Mouse (Mus musculus): ENCODE results near the gene Tbx21.

Tbx21 gene

DNA sequence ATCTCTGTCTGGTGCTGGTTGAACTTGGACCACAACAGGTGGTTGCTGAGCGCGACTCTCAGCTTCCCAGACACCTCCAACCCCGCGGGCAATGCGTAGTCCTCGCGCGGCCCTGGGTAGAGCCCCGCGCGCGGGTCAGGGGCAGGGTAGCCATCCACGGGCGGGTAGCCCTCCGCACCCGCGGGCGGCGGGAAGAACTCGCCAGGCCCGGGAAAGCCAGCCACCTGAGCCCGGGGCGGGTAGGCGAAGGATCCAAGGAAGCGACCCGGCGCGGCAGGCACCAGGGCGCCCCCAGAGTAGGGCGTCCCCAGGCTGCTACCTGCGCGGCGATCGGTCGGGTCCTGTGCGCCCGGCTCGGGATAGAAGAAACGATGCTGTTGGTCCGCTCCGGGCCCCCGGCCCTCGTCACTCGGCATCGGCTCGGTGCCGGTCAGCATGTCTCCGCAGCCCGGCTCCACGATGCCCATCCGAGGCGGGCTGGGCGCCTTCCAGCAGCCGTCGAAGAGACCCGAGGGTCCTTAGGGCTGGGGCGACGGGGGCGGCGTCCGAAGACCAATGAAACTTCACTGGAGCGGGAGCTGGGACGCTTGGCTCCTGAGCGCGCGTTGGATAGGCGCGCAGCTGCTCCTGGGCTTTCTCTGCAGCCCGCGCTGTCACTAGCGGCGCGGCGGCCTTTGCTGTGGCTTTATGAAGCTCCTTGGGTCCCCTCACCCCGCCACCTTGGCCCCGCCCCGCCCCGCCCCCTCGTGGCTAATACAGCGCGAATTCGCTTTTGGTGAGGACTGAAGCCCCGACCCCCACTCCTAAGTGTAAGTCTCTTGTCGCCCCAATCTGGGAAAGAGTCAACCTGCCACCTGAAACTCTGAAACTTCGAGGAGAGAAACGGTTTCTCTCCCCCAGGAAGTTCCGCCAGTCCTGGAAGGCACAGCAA is at the start of gene Tbx21:
Tbx21 (minus strand) TSS at position 661 of the 931 bp plus-strand sequence.
- peak; percentile 84 for DNase-seq (ENCODE audit: low read depth)

DNA sequence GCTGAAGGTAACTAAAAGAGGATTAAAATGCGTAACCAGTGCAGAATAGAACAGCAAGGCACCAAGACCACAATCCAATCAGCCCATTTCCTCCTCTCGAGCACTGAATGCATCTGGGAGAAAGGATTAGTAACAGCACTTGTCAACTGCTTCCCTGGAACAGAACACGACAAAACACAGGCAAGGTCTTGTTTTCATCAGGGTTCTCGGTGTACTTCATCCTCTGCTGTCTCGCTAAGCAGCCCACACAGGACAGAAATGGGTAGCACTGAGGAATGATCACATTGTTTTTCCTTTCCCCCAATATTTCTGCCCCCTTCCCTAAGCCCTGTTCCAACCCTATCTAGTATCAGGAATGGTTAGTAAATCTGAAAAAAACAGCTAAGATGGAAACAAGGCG is 45.2 kb upstream of the Tbx21 start:
- DNase-seq (ENCODE audit: low read depth) = no peak

DNA sequence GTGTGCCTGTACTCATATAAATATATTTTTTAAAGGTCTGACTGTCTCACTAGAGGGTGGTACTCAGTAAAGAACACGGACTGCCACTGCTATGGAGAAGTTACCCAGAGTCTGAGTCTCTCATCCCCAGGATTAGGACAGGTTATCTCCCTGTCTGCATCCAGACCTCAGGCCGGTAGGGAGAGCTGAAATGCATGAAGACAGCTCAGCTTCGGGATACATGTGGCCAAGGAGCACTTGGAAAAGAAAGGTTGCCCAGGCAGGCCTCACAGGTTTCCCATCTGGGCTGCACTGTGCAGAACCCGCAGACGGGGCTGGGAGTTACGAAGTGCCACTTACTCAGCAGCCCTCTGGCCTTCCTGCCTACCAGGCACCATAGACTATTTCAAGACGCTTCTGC is 41.9 kb upstream of the Tbx21 start:
- DNase-seq (ENCODE audit: low read depth) = no peak

DNA sequence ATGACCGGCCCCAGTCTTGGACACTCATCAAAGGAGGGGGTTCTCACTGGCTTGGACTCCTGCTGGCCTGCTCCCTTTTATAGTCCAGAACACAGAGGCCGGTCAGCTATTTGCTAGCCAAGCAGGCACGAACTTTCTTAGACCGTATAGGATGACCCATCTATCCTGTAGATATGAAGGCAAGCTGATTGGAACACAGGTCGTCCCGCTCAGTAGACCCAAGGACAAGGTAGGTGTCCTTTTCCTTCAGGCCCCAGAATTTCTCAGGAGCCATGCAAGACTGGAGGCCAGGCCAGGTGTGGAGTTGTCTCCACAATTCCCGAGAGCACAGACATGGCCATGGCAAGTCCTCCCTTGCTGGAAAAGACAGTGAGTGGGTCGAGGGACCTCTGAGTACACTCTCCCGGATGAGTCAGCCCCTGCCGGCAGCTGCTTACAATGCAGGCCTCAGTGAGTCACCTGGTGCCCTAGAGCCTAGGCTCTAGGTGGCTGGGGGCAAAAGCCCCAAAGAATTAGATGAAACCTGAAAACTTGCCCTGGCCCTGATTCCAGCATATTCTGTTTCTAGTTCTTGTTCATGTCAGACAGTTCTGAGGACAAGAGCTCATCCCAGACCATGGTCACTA is 37.6 kb upstream of the Tbx21 start:
- DNase-seq (ENCODE audit: low read depth) = peak; percentile 71

DNA sequence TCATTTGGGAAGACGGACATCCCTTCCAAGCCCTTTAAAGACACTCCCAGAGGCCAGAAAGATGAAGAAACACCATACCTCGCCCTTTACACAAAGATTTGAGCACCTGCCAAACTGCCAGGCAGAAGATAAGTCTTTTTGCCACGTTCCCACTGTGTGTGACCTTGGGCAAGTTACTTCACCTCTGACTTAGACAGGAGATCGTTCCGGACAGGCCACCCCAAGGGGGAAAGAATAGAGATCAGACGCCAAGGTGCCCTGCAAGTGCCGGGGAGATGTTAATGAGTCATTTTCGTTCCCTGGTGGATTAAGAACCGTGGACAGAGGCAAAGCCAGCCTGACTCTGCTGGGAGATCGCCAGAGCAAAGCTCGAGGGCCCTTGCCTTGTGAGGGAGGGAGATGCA is 36.9 kb upstream of the Tbx21 start:
- peak; percentile 40 for DNase-seq (ENCODE audit: low read depth)

DNA sequence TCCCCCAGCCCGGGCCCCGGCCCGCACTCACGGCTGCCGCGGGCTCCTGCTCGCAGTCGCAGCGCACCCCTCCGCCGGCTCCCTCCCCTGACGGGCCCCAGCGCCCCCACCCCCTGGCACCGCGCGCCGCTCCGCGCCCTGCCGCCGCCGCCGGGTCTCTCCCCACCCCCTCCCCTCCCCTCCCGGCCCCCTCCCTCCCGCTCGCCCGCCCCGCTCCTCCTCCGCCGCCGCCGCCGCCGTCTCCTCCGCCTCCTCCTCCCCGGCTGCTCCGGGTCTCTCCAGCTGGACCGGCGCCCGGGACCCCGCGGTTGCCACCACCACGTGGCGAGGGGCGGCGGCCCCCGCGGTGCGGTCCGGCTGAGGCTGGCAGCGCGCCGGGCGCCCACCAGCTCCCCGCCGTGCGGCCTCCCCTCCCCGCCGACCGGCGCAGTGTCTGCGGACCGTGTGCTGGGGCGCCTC is 36.2 kb upstream of the Tbx21 start, which contains the start of gene Tbkbp1:
Tbkbp1 (minus strand) TSS at position 153 of the 459 bp plus-strand sequence.
- DNase-seq (ENCODE audit: low read depth) = peak; percentile 41

DNA sequence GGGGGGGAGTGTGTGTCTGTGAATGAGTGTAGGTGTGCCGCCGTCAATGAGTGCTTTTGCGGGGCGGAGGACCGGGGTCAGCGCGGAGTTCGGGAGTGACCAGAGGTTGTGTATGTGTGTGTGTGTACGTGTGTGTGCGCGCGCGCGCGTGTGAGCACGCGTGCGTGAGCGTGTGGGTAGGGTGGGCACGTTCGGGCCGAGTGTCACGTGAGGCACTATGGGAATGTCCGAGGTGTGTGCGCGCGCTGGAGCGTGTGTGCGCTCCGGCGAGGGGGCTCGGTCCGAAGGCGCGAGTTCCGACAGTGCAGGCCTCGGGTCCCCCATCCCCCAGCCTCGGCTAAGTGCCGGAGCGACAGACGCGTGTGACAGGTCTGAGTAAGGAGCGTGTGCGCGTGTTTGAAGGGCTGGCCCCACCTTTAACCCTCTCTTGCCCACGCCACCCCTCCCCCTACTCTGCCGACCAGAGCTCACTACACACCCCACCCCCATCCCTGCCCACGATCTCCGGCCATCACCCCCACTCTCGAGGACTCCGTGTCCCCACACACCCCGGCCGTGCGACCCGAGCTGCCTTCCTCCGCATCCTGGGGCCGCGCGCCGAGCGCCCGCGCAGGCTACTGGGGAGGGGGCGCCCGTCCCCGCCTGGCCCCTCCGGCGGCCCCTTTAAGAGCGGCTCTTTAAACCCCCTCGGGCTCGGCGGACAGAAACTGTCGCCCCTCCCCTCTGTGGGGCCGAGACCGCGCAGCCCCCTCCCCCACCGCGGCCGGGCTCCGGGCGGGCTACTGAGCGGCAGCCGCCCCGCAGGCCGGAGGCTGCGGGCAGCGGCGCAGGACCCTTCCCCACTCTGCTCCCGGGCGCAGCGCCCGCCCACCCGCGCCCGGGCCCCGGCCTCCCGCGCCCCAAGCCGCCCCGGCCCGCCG is 35.5 kb upstream of the Tbx21 start:
- DNase-seq (ENCODE audit: low read depth) = peak; percentile 59

DNA sequence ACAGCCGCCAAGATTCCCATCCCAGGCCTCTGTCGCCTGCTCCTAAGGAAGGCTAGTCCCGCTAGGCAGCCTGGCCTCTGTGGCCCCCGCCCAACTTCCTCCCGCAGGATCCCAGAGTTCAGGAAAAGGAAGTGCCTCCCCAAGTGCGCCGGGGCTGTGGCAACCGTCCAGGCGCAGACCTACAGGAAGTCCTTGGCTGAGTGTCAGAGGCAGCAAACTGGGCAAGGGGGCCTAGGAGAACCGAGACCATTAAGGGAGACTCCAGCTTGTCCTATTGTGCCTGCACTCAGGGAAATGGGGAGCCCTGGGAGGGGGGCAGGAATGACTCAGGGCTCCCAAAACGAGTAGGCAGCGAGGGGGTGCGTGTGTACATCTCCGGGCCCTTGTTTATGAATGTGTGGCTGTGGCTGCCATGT is 34.9 kb upstream of the Tbx21 start:
- DNase-seq (ENCODE audit: low read depth) = peak; percentile 60

DNA sequence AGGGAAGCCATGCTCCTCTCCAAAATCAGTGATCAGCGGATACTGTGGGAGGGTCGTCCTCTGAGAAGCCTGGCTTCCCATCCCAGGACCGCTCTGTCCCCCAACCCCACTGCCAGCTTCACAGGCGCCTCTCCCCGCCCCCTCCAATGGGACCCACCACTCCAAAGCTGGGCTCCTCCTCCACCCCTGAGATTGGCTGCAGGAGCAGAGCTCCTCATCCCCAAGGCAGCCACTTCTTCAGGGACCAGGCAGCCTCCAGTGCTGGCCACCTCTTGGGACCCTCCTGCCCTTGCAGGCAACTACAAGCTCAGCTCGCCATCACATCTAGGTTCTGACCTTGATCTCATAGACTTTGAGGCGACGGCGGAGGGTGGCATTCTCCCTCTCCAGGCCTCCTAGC is 33.9 kb upstream of the Tbx21 start:
- DNase-seq (ENCODE audit: low read depth) = no peak

DNA sequence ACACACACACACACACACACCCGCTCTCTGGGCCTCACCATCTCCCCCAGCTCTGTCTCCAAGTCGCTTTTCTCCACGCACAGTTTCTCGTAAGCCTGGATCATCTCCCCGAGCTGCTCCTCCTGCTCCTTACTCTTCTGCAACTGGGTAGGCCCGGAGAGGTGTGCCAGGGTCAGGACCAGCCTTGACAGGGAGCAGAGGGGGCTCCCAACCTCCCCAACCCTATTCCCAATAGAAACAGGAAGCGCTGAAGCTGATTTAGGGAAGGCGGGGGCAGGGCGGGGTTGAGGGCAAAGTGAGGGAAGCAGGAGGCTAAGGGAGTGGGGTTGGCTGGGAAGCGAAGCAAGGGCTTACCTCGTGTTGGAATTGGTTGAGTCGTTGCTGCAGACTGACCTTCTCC is 33.5 kb upstream of the Tbx21 start:
- DNase-seq (ENCODE audit: low read depth) = no peak

DNA sequence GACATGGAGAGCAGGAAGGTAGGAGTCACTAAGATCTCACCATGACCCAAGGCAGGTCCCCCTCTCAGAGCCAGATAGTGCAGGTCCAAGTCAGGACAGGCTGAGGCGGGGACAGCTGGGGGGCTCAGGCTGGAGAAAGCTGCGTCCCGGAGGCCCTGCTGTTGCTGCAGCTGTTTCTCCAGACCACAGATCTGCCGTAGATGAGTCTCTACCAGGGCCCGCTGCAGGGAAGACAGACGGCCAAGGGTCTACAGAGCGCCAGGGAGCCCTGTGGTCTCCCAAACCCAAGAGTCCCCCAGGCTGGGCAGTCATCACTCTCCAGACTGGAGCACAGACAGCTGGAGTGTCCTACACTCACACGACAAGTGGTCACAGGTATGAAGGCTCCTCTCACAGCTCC is 32.2 kb upstream of the Tbx21 start:
- DNase-seq (ENCODE audit: low read depth) = no peak

DNA sequence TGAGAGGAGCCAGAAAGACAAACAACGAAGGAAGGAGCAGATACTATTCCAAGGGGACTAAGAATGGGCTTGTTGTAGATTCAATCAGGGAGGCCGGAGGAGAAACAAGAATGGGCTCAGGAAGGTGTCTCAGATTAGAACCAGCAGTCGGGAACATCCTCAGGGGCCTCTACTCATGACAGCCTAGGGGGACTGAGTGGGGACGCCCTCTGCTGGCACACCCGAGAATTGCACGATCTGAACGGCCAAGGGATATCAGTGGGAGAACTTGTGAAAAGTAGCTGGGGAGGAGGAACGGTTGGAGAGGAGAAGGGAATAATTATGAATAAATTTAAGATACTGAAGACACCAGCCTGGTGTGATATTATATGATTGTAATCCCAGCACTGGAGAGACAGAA is 31.6 kb upstream of the Tbx21 start:
- peak; percentile 89 for DNase-seq (ENCODE audit: low read depth)

DNA sequence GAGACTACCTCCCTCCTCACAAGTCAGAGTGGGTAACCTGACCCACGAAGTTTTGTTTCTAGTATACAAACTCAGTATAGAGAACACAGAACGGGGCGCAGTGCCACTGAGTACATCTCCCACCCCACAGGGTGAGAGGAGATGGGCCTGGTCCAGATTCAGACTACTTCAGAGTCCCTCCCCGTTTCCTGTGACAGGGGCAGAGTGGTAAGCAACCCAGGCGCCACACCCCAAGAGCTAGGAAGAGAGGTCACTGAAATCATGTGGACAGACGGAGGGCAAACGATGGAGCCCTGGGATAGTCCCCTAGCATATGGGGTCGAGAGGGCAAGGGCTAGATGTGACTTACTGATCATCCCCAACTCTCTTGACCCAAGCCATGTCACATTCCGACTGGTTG is 30.8 kb upstream of the Tbx21 start:
- peak; percentile 60 for DNase-seq (ENCODE audit: low read depth)

DNA sequence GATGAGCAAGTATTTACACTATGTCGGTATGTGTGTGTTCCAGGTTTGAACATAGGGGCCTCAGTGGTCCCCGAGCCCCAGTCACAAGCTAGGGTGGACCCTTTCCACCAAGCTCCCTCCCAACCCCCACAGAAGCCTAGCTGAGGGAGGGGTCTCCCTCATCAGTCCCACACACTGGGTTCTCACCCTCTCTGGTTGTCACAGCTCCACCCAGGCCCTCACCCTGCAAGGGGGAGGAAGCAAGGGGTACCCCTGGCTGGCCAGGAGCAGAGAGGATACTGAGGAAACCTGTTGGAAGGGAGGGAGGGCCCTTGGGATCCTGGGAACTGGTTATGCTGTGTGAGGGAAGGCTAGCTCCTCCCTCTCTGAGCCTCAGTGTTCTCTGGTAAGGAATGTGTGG is 30.2 kb upstream of the Tbx21 start:
- DNase-seq (ENCODE audit: low read depth) = peak; percentile 43

DNA sequence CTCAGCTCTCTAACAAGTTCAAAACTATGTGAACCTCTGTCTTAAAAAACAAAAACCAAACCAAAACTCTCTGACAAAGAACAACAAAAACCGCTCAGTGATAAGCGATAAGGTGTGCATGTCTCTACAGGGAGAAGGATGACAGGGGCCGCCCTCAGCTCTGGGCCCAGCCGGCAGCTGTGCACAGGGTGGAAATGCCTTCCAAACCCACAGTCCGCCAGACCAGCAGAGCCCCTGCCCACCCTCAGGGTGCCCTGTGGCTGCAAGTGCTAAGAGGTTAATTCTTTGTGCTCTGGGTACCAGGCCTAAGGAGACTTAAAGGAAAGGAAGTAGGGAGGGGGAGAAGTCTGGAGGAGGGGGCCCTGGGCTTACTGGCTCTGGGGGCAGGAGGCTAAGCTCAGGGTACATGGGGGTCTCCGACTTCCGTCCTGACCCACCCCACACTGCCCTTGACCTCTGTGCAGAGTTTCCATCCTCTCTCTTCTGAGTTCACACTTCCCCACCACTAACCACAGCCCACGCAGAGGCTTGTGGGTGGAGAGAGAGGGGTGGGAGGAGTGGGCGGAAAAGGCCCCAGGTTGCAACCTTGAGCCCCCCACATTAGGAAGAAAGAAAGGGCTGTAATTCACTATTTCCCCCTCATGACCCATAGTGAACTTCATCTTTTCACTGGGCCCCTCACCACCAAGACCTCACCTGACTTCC is 28.2 kb upstream of the Tbx21 start:
- DNase-seq (ENCODE audit: low read depth) = peak; percentile 70

DNA sequence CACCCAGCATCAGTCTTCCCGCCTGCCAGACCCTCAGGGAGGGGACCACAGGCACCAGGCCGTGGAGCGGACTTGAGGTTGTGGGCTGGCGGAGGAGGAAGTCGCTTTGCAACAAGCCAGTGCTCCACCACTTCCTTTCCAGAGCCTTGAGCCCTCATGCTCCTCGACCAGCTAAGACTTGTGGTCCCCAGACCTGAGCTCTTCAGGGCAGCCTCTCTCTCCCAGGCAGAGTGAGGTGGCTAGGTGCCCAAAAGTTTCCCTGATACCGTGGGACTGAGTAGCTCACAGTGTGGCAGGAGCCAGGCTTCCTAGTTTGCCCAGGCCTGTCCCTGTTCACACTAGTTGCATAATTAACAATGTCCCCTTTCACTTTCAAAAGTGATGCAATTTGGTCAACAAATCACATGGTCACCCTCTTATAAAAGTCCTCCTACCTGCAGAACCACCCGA is 27.1 kb upstream of the Tbx21 start:
- DNase-seq (ENCODE audit: low read depth) = peak; percentile 76

DNA sequence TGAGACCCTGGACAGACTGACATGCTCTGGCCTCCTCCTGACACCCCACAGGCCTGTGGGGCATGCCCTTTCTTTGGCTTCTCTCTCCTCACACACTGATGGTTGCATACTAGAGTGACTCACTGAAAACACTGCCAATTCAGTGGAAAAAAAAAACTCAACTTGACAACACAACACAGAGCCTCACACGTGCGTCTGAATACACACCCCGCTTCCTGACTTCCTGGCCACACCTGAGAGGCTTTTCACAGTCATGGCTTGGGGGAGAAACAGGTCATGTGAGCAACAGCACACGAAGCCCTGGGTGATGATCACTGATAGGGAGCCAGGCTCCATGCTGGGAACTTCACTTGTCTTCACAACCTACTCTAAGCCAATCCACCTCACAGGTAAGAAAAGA is 25.7 kb upstream of the Tbx21 start:
- DNase-seq (ENCODE audit: low read depth) = peak; percentile 81

DNA sequence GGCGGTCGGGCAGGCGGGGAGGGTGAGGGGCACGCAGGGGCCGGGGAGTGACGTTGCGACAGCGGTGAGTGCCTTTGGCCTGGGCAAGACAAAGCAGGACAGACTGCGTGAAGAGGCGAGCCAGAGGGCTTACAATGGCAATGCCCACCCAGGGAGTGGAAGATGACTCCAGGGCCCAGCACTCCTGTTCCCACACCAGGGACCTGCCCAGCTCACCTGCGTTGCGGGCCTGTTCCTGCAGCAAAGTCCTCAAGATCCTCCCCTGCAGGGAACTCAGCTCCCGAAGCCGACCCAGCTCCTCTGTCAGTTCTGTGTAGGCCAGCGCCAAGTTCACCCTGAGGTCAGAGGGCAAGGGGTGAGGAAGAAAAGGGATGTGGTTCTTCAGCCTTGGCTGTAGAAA is 24.1 kb upstream of the Tbx21 start:
- no peak for DNase-seq (ENCODE audit: low read depth)

DNA sequence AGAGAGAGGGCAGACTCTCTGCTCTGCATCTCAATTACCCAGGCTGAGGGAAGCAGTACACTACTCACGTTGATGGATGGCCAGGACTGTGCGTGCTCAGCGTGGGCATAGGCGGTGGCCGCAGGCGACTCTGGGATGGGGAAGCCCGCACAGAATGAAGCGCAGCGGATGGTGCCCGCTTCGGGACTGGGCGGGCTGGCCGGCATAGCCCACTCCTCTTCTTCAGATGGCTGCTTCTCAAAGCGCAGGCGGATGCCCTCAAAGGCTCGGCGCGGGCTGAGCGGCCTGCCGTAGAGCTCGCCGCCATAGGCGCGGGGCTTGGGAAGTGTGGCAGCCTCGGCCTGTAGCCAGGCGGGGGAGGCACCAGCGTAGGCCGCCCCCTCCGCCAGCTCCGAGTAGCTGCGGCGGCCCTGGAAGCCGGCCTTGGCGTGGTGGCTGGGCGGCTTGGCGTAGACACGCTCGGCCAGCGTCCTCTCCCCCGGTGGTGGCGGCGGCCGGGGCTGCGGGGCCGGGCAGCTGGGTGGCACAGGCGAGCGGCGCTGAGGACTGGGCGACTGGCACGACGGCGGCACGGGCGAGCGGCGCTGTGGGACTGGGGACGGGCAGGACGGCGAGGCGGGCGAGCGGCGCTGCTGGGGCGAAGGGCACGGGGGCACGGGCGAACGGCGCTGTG is 23.6 kb upstream of the Tbx21 start:
- no peak for DNase-seq (ENCODE audit: low read depth)

DNA sequence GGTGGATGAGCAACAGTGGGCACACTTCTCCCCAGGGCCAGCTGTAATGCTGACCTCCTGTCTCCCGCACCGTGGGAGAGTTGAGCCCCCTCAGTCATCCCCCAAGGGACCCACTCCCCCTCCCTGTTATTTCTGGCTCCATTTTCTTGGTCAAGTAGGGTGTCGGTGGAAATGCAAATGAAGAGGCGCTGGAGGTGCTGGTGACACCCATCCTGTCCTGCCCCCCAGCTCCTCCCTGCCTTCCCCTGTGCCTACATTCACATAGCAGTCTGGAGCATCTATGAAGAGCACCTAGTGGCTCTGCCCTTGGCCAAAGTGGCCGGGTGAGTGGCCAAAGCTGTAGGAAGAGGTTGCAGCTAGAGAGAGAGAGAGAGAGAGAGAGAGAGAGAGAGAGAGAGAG is 18.1 kb upstream of the Tbx21 start:
- DNase-seq (ENCODE audit: low read depth) = peak; percentile 58

DNA sequence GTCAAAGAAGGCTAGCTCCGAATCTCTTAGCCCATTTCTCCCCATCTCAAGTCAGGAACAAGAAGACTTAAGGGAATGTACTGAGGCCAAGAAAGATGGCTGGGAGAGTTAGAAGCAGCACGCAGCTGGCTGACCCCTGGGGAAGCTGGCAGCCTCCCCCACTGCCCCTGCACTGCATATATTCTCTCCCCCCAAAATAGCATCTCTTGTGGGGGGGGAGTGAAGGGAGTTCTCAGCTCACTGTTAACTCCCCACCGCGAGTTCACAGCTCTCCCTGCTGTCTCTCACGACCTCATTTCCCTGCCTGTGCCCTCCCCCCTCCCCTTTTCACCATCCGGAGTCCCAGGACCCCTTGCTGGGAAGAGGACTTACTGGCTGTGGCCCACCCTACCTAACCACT is 17.1 kb upstream of the Tbx21 start:
- no peak for DNase-seq (ENCODE audit: low read depth)
